Mouse (Mus musculus): ENCODE measurements around the gene Klc3.

Gene Klc3

GRCm38 (mm10) chr7:19359299-19359891, 44.5 kb downstream of the Klc3 start, which contains the start of the genes Cd3eap and Ppp1r13l:
Gene Cd3eap, minus strand, starts transcription at chr7:19359483.
Gene Ppp1r13l, plus strand, starts transcription at chr7:19359749.
- peak; percentile 89 for DNase-seq

GRCm38 (mm10) chr7:19358634-19359033, 45.3 kb downstream of the Klc3 start:
- DNase-seq: no peak

- DNase-seq: no peak
These were observed 46.2 kb downstream of the Klc3 start for GRCm38 (mm10) chr7:19357381-19358375.

GRCm38 (mm10) chr7:19356311-19356710, 47.6 kb downstream of the Klc3 start:
- no peak for DNase-seq

GRCm38 (mm10) chr7:19354991-19355390, 48.9 kb downstream of the Klc3 start:
- no peak for DNase-seq

GRCm38 (mm10) chr7:19350221-19350620, 53.7 kb downstream of the Klc3 start:
- no peak for DNase-seq

GRCm38 (mm10) chr7:19349188-19349915, 54.6 kb downstream of the Klc3 start:
- DNase-seq: no peak

GRCm38 (mm10) chr7:19344938-19345471, 58.9 kb downstream of the Klc3 start:
- peak; percentile 97 for DNase-seq
